Mouse (Mus musculus) neural tube, embryonic 13.5 days (tissue): ENCODE data around the gene Gngt2. TPM values are rescaled to one million over a fixed set of nuclear protein-coding genes. Genes with fewer than 3 reads are reported as not detected.
"Not testable (repeated sequence)": the region's sequence is repeated elsewhere in the genome, so short reads cannot be mapped to it uniquely, and the experiment has no call there.

ENCODE experiments used
- ATAC-seq: fragments of 200-750 bp; cut with Nextera tagmentation; 2 replicates; pipeline ENCODE4 v1.8.0; 2017; ENCODE audit warnings: low read depth, mild to moderate bottlenecking, moderate TSS enrichment, moderate library complexity
- H3K27ac ChIP-seq: fragments of 300-500 bp; sonication (generic); replicated peaks from 2 replicates; pipeline ENCODE4 v1.5.1; 2015; ENCODE audit warnings: moderate library complexity, mild to moderate bottlenecking, inconsistent platforms
- H3K27me3 ChIP-seq: fragments of 300-500 bp; sonication (generic); 2 replicates; pipeline ENCODE4 v1.6.1; 2015; ENCODE audit warnings: mild to moderate bottlenecking, inconsistent platforms
- H3K36me3 ChIP-seq: fragments of 300-500 bp; sonication (generic); 2 replicates; pipeline ENCODE4 v1.6.1; 2015; ENCODE audit warnings: mild to moderate bottlenecking, inconsistent platforms
- H3K4me1 ChIP-seq: fragments of 300-500 bp; sonication (generic); replicated peaks from 2 replicates; pipeline ENCODE4 v1.6.1; 2015; ENCODE audit warnings: inconsistent platforms
- H3K4me2 ChIP-seq: fragments of 300-500 bp; sonication (generic); 2 replicates; pipeline ENCODE4 v1.6.1; 2015; ENCODE audit warnings: inconsistent platforms, mild to moderate bottlenecking, moderate library complexity
- H3K4me3 ChIP-seq: fragments of 300-500 bp; sonication (generic); 2 replicates; pipeline ENCODE4 v1.5.1; 2015; ENCODE audit warnings: mild to moderate bottlenecking, inconsistent platforms
- H3K9ac ChIP-seq: fragments of 300-500 bp; sonication (generic); 2 replicates; pipeline ENCODE4 v1.6.1; 2015; ENCODE audit warnings: moderate library complexity, mild to moderate bottlenecking, inconsistent platforms
- H3K9me3 ChIP-seq: fragments of 300-500 bp; sonication (generic); 2 replicates; pipeline ENCODE4 v1.6.1; 2016; ENCODE audit warnings: inconsistent platforms
- WGBS: fragments of 180-500 bp; shearing (Covaris S2); methylation state at CpG from one replicate; pipeline ENCODE4 v1.1.7; 2015; 5-methylcytosine and 5-hydroxymethylcytosine counted together
- polyA plus RNA-seq: library from polyadenylated mRNA; unstranded; fragments of >200 nt; fragmentation: Nextera tagmentation; extraction: Ambion mirVana; gene quantifications from 2 replicates; pipeline ENCODE4 v1.2.1, GENCODE M21; 2015

Gngt2 gene
- polyA plus RNA-seq, 1 experiment from 2014 or later, result 4.6 TPM

GRCm38 (mm10) chr11:95876296-95876695 lies 39.3 kb downstream of the Gngt2 start:
- Histone ChIP-seq H3K27ac (no peak overlapping the region), H3K4me2 (peak overlapping the region; percentile 30), H3K9ac (no peak overlapping the region), H3K4me3 (peak overlapping the region; percentile 9; the same call in 1 of the 2 replicates), H3K9me3 (no peaks in the 10 kb centered on the region), H3K27me3 (no peaks in the 10 kb centered on the region; the same call in 1 of the 2 replicates), H3K36me3 (no peaks in the 10 kb centered on the region), H3K4me1 (no peaks in the 10 kb centered on the region)
- no peak for ATAC-seq
- 27% methylated on average over 7 of the region's 7 CpGs for WGBS

DNA sequence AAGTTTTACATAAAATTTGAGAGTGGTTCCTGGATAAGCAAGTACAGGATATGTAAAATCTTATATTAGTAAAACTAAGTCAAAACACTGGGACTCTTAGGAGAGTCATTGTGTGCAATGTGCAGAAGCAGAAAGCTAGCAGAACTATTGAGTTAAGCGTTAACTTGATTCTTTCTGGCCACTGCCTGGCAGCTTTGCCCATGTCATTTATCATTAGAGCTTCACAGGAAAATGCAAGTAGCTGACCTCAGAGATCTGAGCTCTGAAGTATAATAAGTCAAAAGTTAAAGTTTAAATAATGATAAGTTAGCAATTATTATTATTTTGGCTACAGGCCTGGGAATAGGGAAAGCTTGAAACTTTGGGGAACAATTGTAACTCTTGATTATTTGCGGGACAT lies 42.8 kb downstream of the Gngt2 start:
- WGBS, result 83% methylated on average over 2 of the region's 2 CpGs
- H3K9me3 ChIP-seq, H3K27ac ChIP-seq, H3K4me3 ChIP-seq, H3K9ac ChIP-seq, H3K36me3 ChIP-seq, H3K4me2 ChIP-seq, H3K27me3 ChIP-seq, H3K4me1 ChIP-seq, ATAC-seq: not testable (repeated sequence)

GRCm38 (mm10) chr11:95890462-95891051 lies 53.5 kb downstream of the Gngt2 start:
- H3K27ac ChIP-seq, result no peak overlapping the region
- no peaks in the 10 kb centered on the region for H3K27me3 ChIP-seq
- ATAC-seq, result no peak
- H3K9ac ChIP-seq, result no peak overlapping the region
- no peaks in the 10 kb centered on the region for H3K4me1 ChIP-seq
- no peak overlapping the region for H3K4me3 ChIP-seq
- H3K9me3 ChIP-seq, result no peaks in the 10 kb centered on the region
- H3K4me2 ChIP-seq, result no peak overlapping the region
- H3K36me3 ChIP-seq, result no peaks in the 10 kb centered on the region
- 74% methylated on average over 2 of the region's 2 CpGs for WGBS

Other genes with a start within 250 kb of the Gngt2 start
- 97.1 and 121 TPM in 2 replicates for gene Ngfr, start 249.5 kb upstream of the Gngt2 start, polyA plus RNA-seq
- 185 and 188 TPM in 2 replicates for gene Phb, start 170.3 kb upstream of the Gngt2 start, polyA plus RNA-seq
- gene Zfp652, start 124.5 kb upstream of the Gngt2 start, polyA plus RNA-seq, result 28.8 and 30.1 TPM in 2 replicates
- gene B130006D01Rik, start 113.6 kb upstream of the Gngt2 start, polyA plus RNA-seq, result 1.3 TPM in 2 replicates
- gene Phospho1, start 12.7 kb upstream of the Gngt2 start, polyA plus RNA-seq, result not detected in 2 replicates
- gene Abi3, start 5.3 kb downstream of the Gngt2 start, polyA plus RNA-seq, result 2.5 and 2.6 TPM in 2 replicates
- gene B4galnt2, start 77.7 kb downstream of the Gngt2 start, polyA plus RNA-seq, result not detected in 2 replicates
- gene Igf2bp1, start 168.7 kb downstream of the Gngt2 start, polyA plus RNA-seq, result 16.7 and 21.2 TPM in 2 replicates
- not detected in 2 replicates for gene Gip, start 187.3 kb downstream of the Gngt2 start, polyA plus RNA-seq
- gene Snf8, start 197.7 kb downstream of the Gngt2 start, polyA plus RNA-seq, result 129 TPM in 2 replicates
- 31.5 and 33.0 TPM in 2 replicates for gene Ube2z, start 228.2 kb downstream of the Gngt2 start, polyA plus RNA-seq
- gene Atp5g1, start 238.5 kb downstream of the Gngt2 start, polyA plus RNA-seq, result 605 and 642 TPM in 2 replicates